Mouse (Mus musculus): ENCODE data around the gene Cpox.

Cpox gene

DNA sequence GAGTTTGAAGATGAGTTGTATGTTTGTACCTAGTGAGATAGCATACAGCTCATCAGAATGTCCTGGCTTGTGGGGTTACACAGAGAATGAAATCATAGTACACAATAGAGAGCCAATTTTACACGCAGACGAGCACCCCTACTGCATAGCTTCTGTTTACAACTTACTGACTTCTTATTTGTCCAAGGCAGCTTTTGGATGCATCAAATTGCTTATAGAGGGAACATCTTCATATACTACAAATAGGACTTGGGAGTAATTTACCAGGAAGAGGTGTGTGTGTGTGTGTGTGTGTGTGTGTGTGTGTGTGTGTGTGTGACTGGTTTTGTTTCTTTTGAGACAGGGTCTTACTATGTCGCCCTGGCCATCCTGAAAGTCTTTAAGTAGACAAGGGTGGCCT lies 1.5 kb upstream of the Cpox start:
- in situ Hi-C loops (cut with MboI, MseI), result no loop called here

DNA sequence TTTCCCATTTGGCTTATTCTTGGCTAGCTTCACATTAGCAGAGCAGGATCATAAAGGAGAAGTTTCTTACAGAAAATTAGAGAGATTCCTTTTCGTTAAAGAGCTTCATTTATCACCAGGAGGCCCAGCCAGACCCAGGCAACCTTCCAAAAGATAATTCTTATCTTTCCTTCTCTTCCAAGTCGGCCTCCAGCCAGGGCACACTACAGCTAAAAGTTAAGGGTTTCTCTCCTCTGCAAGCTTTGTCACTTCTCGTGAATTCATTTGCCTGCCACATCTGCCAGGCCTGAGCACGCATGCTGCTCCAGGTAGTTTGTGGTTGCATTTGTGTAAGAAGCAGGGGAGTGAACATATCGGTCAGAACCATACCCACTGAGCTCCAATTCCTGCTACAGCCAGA lies 828 bp upstream of the Cpox start:
- in situ Hi-C loops (cut with MboI, MseI), result no loop called here

DNA sequence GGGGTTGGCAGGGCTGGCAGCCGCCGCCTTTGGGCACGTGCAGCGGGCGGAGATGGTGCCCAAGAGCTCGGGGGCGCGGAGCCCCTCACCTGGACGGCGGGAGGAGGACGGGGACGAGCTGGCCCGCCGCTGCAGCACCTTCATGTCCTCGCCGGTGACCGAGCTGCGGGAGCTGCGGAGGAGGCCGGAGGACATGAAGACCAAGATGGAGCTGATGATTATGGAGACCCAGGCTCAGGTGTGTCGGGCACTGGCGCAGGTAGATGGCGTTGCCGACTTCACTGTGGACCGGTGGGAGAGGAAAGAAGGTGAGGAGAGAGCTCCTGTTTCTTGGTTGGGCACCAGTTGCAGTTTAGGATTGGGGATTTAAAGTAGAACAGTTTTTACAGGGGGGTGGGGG lies 551 bp downstream of the Cpox start:
- in situ Hi-C loops (cut with MboI, MseI), result no loop called here

DNA sequence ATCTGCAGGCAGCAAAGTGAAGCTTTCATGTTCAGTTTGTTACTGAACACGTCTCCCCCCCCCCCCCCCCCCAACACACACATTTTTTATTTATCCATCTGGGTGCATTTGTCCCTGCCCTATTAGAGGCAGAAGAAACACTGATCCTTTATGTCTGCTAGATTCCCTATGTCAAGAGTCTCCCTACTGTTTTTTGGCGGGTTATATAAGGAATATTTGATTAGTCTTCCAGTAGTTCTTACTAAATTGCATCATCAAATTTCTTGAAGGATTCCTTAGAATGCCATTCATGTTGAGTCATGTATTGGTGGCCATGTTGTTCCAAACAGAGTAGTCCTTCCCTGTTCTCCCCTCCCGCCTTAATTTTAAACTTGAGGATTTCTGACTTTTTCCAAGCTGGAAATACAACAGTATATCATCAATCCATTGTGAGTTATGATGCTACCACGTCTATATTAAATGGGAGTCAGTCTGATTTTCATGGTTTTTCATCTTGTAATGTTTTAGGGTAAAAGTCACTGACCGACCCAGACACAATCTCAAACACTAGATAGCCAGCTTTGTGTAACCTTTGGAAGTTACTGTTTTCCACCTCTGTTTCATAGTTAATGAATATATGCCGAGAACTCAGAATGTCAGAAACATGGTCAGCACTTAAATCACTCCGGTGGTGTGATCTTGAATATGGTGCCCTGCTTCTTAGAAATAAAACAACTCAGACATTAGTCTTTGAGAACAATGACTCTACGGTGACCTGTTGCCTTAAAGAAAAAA lies 1.3 kb downstream of the Cpox start:
- in situ Hi-C loops (cut with MboI, MseI), result no loop called here

DNA sequence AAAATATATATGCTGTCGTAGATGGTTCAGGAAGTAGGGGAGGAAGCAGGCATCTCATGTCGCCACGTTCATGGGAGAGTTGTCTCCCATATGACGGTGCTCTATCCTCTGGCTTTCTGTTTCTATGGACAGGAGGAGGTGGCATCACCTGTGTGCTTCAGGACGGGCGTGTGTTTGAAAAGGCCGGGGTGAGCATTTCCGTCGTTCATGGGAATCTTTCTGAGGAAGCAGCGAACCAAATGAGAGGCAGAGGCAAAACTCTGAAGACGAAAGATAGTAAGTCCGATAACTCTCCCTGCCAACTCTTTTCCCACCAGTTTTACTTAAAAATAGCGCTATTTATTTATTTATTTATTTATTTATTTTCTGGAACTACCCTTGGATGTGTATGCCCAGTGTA lies 2.3 kb downstream of the Cpox start:
- in situ Hi-C loops (cut with MboI, MseI), result no loop called here

DNA sequence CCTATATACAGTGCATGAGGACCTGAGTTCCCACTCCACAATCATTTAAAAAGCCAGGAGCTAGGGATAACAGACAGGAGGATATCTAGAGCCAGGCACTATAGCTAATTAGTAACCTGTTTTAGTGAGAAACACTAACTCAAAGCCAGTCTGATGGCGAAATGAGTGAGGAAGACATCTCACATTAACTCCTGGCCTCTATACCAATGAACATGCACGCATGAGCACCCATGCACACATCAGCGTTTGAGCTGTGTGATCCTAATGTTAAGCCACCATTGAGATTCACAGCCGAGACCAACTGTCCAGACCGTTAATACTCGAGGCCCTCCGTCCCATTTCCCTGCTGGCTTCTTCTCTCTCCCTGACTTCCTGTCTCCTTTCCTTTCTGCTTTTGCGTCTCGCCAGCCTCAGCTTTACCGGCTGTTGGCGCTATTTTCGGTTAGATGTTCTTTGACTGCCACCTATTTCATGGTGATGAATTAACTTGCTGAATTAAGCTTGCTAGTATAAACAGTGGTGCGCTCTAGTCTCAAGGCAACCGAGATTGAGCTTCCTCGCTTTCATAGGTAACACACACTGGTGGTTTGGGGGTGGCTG lies 3.8 kb downstream of the Cpox start:
- in situ Hi-C loops (cut with MboI, MseI), result no loop called here

DNA sequence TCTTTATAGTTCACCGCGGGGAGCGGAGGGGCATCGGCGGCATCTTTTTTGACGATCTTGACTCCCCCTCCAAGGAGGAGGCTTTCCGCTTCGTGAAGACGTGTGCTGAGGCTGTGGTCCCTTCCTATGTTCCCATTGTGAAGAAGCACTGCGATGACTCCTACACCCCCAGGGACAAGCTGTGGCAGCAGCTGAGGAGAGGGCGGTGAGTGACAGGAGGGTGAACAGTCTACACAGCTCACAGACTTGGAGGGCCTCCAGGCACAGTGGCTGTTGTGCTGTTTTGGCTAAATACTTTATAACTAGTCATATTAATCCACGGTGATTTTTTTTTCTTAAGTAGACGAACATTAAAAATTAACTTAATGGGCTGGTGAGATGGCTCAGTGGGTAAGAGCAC lies 5.2 kb downstream of the Cpox start:
- in situ Hi-C loops (cut with MboI, MseI), result loop anchor here (5.0 kb wide), 1 partner anchor 57 kb away; no protein-coding TSS in a partner anchor

DNA sequence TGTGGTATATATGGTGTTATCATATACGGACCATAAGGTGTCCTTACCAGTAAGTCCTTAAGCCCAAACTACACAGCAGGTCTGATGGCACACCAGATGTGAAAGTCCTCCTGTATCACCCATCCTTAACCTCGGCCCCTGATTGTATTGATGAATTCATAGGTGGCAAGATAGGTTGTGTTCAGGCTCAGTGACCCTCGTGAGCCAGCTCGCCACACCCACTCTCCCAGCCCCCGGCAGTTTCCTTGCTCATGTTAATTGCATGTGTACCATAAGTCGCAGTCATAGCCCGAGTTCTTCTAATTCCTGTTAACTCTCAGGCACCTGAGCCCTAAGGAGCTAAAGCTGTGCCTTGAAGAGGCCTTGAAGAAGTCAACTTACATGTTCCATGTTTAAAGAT lies 6.1 kb downstream of the Cpox start:
- in situ Hi-C loops (cut with MboI, MseI), result loop anchor here (5.0 kb wide), 1 partner anchor 56 kb away; no protein-coding TSS in a partner anchor

DNA sequence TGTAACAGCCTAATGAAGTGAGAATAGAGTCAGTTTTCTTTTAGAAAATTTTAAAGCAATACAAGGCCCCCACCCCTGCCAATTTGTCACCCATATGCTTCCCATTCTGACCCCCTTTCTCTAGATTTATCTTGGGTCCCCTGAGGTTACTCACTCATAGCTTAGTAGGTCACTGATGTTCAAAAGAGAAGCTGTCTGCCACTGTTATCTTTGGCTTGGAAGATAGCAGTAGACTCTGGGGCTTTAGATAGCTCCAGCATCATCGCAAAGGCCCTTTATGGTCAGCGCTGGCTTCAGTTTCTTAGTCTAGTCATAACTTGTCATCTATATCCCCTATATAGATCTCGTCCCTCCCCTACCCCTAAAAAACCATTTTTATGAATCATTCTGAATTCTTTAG lies 6.5 kb downstream of the Cpox start:
- in situ Hi-C loops (cut with MboI, MseI), result loop anchor here (5.0 kb wide), 1 partner anchor 56 kb away; no protein-coding TSS in a partner anchor

DNA sequence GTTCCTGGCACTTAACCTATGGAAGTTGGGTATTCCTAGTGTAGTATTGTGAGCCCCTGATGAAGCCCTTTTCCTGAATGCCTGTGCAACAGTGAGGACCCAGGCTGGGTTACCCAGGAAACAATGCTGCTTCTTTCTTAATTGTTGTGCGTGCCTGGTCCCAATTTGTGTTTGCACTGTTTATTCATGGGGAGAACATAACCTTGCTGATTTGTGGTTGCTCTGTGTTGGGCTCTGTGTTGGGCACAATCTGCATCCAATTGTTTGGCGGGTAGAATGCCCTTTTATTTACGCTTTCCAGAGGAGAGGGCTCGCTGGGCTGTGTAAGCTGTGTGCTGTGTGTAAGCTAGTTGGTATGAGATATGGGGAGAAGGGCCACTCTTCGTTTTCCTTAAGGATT lies 7.4 kb downstream of the Cpox start:
- in situ Hi-C loops (cut with MboI, MseI), result loop anchor here (5.0 kb wide), 1 partner anchor 55 kb away; no protein-coding TSS in a partner anchor

DNA sequence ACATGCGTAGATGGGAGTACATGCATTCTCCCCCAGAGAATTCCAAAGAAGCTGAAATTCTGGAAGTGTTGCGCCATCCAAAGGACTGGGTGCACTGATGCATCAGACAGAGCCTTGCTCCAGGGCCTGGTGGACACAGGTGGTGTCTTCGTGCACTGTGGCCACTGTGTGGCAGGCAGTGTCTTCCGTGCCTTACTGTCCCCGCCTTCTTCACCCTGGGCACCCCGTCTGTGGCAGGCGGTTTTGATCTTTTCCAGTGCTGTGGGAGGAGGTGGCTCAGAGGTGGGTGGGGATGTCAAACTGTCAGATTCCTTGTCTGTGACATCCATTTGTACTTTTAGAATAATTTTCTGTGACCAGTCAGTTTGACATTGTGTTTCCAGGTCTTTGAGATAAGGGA lies 8.6 kb downstream of the Cpox start:
- in situ Hi-C loops (cut with MboI, MseI), result loop anchor here (5.0 kb wide), 1 partner anchor 54 kb away; no protein-coding TSS in a partner anchor

DNA sequence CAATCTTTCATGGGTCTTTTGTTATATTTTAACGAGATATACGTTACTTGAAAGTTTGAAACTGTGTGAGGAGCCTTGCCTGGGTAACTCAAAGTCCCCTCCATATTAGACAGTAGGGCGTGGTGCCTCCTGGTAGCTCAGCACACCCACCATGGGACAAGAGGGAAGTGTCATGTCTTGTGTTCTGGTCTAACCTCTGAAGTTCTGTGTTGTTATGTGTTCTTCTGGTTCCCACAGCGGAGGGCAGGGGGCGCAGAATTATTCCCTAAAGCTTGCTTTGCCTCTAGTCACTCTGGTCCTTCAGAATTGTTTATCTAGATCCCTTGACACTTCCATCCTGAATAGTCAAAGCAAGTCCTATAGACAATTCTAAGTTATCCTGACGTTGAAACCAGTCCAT lies 12.0 kb downstream of the Cpox start:
- in situ Hi-C loops (cut with MboI, MseI), result loop anchor here (10.0 kb wide), 1 partner anchor 793 kb away; the partner anchor contains the start of gene Riox2

DNA sequence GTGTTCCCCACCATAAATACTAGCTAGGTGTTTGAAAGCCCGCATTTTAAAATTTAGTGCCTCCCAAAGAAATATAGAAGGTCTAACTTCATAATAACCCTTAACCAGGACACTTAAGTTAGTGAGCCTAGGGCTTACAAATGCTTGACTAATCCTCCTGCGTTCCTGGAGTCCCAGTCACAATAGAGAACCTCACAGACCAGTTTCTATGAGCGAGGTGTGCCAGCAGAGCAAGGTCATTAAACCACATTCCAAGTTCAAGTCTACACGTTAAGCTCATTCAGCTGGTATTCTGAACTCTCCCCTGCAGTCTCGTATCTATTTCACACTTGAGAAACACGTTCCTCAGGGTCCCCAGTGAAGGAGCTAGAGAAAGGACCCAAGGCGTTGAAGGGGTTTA lies 12.8 kb downstream of the Cpox start:
- in situ Hi-C loops (cut with MboI, MseI), result loop anchor here (10.0 kb wide), 1 partner anchor 792 kb away; the partner anchor contains the start of gene Riox2

DNA sequence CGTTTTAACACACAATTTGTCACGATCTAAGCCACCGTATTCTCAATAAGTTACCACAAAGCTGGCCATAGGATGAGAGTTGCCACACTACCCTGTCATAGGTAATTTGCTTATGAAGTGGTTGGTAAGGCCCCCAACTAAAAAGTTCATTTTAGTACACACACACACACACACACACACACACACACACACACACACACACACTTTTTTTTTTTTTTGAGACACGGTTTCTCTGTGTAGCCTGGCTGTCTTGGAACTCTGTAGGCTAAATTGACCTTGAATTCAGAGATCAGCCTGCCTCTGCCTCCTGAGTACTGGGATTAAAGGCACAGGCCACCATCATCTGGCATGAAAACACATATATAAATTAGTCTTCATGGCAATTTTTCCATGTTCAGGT lies 13.8 kb downstream of the Cpox start:
- in situ Hi-C loops (cut with MboI, MseI), result loop anchor here (10.0 kb wide), 1 partner anchor 791 kb away; the partner anchor contains the start of gene Riox2

DNA sequence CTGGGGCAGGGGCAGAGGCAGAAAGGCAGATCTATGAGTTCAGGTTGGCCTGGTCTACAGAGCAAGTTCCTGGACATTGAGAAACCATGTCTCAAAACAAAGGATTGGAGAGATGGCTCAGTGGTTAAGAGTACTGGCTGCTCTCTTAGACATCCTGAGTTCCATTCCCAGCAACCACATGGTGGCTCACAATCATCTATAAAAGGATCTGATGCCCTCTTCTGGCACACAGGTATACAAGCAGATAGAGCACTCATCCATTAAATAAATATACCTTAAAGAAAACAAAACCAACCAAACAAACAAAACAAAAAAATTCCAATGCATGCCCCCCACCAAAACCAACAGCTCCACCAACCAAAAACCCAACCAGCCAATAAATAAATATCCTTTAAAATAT lies 14.4 kb downstream of the Cpox start:
- in situ Hi-C loops (cut with MboI, MseI), result loop anchor here (10.0 kb wide), 1 partner anchor 790 kb away; the partner anchor contains the start of gene Riox2

DNA sequence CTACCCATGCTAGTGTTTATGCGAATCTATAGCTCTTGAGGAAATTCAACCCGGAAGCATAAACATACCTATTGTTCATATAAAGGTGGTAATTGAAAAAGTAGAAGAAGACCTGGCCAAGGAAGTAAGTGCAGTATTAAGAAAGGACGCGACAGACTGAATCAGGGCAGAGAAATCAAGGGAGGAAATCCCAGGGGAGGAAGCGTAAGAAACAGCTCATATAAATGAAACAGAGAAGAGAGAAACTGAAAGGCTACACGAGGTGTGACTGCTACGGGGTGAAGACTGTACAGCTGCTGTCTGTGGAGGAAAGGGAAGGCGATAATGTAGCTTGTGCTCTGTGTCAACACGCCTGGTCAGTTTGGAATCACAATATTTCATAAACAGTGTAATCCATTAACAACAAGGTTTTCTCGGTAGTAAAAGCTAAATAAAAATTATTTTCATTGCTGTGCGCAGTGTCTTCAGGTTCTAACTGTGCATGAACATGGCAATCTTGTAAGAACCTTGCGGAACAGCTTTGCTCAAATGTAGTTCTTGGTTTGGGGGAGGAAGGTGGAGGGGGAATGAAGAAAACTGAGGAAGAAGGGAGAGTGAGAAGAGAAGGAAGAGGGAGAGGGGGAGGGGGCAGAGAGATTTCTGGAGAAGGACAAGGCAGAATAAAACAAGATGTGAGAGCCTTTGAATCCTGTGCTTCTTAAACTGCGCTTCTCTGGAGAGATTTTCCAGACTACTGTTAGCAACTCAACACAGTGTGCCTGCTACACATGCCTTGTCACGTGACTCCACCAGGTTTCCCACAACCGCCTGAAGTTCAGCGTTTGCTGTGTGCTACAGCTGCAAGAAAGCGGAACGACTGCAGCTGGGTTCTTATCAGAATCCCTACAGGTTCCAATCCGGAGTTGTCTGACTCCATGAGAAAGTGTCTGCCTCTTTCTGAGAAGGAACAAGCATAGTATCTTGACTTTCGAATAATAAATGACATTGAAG lies 15.8 kb downstream of the Cpox start:
- in situ Hi-C loops (cut with MboI, MseI), result loop anchor here (10.0 kb wide), 1 partner anchor 789 kb away; the partner anchor contains the start of gene Riox2

DNA sequence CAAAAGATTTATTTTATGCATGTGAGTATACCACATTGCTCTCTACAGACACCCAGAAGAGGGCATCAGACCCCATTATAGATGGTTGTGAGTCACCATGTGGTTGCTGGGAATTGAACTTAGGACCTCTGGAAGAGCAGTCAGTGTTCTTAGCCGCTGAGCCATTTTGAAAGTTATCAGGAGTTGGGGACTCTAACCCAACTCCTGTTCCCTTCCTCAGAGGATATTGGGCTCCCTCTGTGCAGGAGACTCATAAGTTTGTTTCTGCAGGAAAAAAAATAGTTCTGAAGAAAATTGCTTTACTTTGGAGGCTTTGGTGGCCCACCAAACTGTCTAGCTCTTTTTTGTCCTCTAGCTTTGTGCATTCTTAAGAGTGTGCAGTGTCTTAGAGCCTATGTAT lies 18.4 kb downstream of the Cpox start:
- in situ Hi-C loops (cut with MboI, MseI), result loop anchor here (10.0 kb wide), 1 partner anchor 786 kb away; the partner anchor contains the start of gene Riox2

DNA sequence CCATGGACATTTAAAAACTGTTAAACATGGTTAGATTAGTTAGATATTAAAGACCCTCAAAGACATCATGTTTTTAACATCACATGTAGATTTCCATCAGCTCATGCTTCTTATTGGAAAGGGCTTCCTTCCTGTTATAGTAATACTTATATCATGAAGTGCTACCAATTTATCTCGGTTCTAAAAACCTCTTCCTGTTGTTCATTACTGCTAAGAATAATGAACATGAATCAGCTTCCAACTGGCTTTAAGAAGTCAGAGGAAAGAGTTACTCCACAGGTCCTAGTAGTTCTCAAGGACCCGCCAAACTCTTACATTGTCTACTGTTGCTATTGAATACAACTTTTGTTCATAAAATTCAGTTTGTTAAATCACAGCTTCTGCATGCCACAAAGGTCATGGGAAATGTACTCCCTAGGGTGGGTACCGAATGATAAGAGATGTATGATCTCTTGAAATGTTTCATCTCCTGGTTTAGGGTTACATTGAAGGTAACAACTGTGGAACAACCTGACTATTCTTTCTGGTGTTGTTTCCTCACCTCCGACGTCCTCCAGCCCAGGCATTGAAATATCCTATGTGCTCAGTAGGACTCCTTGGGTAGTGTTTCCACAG lies 19.6 kb downstream of the Cpox start:
- in situ Hi-C loops (cut with MboI, MseI), result loop anchor here (10.0 kb wide), 1 partner anchor 785 kb away; the partner anchor contains the start of gene Riox2

DNA sequence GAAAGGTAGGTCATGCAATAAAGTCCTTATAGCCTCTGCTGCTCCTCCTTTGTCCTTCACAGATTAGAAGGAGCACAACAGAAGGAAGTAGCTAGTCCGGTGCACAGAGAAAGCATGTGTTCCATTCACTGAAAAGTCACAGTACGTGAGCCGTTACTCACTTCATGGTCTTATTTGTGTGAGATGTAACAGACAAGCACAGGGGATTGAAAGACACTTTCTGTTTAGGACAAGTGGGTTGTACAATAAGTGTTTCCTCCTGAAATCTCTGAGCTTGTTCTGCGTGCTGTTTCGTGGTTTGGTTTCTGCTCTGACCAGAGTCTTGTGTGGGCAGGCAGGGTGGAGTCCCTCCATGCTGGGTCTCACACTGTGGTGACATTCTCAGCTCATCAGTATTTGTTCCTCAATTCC lies 20.2 kb downstream of the Cpox start:
- in situ Hi-C loops (cut with MboI, MseI), result no loop called here

DNA sequence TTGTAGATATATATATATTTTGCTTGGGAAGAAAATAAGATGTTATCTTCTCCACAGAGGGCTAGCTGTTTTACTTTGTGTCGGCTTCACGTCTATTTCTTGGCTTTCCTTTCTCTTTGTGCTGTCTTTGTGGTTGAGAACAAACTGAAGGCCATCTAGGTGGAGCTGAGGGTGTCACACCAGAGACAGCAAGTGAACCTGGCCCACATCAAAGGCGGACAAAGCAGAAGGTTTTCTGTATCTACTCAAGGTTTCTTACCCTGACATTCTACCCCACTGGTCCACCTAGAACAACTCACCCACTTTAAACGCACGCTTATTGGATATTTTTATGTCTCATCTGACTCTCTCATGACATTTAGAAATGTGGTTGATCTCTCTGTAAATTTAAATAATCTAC lies 24.0 kb downstream of the Cpox start:
- in situ Hi-C loops (cut with MboI, MseI), result no loop called here

DNA sequence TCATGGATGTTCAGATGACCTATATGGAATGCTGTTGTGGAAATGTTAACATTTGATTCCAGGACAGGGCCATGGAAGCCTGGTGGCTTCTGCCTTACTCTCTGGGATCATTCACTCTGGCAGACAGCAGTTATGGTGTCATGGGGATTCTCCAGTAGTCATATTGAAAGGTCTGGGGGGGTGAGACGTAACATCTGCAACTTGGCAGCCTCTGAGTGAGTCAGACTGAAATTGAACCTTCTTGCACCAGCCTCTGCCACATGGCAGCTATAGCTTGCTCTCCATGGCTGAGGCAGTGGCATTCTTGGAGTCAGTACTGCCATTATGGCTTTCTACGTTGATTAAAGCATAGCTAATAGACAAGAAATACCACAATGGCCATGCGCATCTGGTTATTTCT lies 26.7 kb downstream of the Cpox start:
- in situ Hi-C loops (cut with MboI, MseI), result no loop called here

Measured in regulatory T cell (primary cell).